Mouse (Mus musculus) liver, embryonic 14.5 days (tissue): ENCODE results near the gene Olfr875.

Experiments used
- CTCF ChIP-seq: IDR thresholded peaks from 2 replicates; pipeline ENCODE4 v1.5.1; 2016; ENCODE audit warnings: antibody characterized with exemption, low read depth, control low read depth
- EP300 ChIP-seq: IDR thresholded peaks from 2 replicates; pipeline ENCODE4 v1.6.1; 2016; ENCODE audit warnings: antibody characterized with exemption, low read depth

DNA sequence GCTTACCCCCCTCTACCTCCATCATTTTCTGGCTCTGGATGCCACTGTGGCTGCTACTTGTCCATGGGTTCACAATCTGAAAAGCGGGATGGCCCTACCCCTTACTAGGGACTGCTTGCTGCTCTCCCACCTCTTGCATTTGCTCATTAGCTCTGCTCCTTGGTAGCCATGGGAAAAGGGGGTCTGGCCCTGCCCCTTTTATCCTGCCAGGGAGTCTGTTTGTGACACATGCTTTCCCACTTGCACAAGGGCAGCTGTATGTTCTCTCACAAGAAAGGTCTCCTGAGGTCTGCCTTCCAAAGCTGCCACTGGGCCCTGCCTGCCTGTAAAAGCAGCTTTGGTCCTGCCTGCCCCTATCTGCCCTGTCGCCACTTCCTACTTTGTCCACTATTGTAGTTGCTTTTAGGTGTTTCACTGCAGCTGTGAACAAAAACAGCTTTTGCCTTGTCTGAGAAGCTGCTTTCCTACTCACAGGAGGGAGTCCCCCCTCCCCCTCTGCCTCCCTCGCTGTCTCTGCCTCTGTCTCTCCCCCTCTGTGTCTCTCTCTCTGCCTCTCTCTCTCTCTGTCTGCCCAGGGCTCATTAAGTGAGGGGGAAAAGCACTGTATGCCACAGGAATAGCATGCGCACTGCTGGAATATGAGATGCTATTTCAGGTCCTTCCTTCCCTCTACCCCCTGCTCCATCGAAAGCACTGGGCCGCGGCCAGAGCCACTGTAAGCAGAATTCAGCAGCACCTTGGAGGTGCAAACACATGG lies 21.2 kb upstream of the Olfr875 start:
- no peak for TF ChIP-seq EP300
- TF ChIP-seq CTCF = no peak
